Mouse (Mus musculus): ENCODE results near the gene Ncbp2.
"Not testable (repeated sequence)": the region's sequence is repeated elsewhere in the genome, so short reads cannot be mapped to it uniquely, and the experiment has no call there.

The Ncbp2 gene

DNA sequence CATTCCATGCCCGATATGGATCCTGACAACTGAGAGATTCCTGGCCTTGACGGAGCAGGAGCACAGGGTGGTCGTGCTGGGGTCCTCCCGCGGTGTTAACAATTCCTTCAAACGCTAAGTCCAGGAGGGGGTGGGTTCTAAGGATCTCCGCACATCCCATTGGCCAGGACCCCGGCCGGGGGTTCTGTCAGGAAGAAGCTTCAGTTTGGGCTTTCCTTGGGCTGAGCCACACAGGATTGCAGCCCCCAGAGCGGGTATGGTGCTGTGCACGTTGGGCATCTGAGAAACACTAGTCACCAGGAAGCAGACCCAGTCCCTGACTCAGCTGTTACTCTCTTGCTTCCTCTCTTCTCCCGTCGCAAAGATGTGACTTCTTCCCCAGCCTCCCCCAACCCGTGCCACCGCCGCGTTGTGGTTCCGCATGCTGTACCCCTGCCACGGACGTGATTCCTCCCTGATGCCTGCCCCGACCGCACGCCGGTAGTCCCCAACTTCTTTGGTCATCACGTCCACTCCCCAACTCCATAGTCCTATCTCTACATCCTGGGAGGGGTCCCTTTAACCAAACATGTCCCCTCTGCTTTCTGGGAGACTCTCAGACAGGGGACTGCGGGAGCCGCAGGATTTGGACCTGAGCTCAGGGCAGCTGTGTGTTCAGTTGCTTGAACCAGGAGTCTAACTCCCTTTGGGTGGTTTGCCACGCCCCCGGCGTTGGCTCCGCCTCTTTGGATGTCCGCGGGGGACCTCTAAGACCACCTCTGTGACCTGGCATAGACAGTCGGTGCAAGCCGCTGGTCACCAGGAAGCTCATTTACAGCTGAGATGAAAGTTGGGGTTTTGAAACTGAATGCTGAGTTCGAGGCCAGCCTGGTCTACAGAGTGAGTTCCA is 13.0 kb upstream of the Ncbp2 start:
- no peak for DNase-seq

DNA sequence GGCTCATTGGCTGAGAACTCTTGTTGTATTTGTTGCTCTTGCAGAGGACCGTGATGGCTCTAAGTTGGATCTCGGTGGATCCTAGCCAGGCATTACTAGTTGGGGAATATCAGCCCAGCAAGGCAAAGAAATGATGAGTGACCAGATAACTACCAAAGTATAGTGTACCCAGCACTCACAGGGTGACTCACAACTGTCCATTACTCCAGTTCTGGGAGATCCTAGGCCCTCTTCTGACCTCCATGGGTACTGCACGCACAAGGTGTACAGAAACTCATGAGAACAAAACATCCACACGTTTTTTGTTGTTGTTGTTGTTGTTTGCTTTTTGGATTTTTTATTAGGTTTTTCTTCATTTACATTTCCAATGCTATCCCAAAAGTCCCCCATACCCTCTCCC is 11.7 kb upstream of the Ncbp2 start:
- no peak for DNase-seq

DNA sequence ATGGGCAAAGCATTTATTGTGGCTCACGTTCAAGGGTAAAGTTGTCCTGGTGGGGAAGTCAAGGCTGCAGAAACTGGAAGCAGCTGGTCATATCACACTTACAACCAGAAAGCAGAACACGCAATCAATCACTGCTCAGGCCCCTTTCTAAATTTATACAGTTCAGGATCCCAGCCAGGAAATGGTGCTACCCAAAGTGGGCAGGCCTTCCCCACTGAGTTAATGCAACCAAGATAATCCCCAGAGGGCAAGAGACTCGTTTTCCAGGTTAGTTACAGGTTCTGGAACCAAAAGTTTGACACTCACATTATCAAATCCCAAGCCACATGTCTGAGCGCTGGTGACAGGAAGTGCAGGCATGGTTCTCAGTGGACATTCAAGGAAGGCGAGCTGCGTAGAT is 9.5 kb upstream of the Ncbp2 start:
- DNase-seq, result no peak

DNA sequence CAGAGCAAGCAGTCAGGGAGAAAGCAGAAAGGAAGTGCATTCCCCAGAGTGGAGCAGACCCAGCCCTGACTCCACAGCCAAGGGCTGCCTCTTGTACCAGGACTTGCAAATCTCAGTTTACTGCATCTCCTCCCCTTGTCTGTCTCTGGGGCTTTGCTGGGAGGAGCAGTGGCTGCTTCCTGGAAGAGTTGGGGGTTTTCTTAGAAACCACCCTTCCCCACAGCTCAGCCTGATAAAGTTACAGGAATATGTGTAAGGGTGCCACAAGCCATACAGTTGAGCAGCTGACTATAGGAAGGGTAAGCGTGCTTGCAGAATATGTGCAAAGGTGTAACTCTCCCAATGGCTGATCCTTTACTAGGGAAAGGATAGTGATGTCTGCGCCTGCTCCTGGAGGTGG is 7.7 kb upstream of the Ncbp2 start:
- no peak for DNase-seq

DNA sequence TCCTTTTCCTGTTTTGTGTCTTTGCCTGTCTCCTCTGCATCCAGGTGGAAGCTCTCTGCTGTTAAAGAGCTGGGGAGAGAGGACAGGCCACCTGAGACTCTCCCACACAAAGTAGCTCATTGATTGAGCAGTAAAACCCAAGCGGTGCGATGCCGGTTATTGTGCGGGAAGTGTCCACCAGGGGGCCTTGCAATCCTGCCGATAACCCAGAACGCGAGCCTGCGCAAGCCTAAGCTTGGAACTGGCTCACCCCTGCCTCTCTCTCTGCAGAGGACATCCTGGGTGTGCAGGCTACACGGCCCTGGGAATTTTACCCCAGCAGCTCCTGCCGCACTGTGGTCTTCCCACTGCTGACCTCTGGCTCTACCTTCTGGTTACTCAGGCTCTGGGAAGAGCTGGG is 4.3 kb upstream of the Ncbp2 start:
- peak; percentile 81 for DNase-seq

DNA sequence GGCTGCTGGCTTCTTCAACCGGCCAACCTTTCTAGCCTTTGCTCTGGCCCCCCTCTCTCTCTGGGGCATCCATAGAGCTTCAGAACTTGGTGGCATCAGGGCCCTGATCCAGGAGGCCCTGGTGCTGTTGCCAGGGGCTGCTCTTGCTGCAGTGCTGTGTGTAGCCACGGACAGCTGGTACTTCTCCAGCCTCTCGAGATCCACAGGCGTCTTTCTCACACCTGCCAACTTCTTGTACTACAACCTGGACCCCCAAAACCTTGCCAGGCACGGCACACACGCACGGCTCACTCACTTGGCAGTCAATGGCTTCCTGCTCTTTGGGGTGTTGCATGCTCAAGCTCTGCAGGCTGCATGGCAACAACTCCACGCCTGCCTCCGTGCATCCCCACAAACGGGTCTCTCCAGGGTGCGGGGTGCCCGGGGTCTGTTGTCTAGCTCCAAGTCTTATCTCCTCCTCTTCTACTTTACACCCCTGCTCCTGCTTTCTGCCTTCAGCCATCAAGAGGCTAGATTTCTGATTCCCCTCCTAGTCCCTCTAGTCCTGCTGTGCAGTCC is 3.5 kb upstream of the Ncbp2 start:
- DNase-seq, result no peak

DNA sequence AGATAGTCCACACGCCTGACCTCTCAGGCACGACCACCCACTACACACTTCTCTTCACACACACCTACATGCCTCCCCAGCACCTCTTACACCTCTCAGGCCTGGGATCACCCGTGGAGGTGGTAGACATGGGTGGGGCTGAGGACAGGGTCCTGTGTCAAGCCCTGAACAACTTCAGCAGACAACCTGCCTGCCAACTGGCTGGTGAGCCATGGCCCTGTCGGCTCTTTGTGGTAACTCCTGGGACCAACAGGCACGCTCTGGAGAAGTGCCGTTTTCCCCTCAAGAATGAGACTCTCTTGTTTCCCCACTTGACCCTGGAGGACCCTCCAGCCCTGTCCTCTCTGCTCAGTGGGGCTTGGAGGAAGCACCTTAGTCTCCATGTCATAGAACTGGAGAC is 2.9 kb upstream of the Ncbp2 start:
- no peak for DNase-seq

DNA sequence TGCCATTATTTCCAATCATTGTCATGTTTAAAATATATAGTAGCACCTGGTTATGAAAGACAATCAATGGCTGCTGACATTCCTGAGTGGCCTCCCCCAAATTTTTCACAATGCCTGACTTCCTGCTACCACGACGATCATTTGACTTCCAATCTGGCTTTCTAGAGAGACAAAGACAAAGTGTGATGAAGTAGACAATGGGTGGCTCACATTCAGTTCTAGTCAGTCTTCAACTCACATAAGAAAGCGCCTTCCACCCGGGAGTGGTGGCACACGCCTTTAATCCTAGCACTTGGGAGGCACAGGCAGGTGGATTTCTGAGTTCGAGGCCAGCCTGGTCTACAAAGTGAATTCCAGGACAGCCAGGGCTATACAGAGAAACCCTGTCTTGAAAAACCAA is 2.3 kb upstream of the Ncbp2 start:
- not testable (repeated sequence) for DNase-seq

DNA sequence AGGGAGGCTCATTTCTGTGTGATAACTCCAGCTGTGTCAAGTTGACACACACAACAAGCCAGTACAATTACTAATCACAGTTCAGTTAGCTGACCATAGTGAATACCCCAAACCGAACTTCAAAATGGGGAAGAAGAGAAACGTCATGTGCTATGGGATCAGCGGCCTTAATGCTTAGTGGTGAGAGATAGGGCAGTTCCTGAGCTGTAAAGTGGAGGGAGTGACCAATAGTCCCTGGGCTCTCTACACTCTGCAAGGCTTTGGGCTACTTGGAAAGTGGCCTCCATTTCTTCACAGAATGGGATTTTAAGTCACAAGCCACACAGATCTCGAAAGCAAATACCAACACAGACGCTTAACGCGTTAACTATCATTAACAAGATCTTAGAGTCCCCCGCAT is 980 bp upstream of the Ncbp2 start:
- DNase-seq, result no peak

DNA sequence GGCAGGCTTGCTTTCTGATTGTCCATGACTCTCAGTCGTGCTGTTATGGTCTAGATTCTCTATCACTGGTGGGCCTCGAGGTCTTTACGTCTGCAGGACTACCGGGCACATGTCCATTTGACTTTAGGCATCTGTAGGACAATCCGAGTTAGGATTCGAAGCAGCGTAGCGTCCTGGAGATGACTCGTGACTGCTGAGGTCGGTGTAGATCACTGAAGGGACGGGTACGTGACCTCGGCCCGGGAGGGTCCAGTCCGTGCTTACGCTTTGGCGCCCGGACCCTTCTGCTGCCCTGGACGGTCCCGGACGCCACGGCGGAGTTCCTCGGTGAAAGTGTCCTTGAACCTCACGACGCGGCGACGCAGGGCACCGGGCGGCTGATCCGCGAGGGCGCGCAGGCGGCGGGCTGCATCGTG is 404 bp upstream of the Ncbp2 start:
- DNase-seq, result no peak

DNA sequence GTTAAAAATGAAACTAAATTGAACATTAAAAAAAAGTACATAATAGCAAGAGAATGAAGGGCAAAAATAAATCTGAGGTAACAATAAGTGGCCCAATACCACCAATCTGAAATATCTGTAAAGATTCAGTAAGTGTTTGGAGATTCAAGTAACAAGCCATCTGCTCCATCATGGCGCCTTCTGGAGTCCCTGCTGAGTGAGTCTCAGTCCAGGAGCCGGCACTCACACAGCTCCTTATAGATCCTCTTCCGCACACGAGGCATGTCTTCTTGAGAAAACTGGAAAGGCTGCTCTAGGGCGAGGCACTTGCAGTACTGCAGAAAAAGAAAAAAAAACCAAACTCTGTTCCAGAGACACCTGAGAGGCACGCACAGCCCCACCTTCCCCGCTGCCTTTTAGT is 14.9 kb downstream of the Ncbp2 start:
- DNase-seq, result no peak

DNA sequence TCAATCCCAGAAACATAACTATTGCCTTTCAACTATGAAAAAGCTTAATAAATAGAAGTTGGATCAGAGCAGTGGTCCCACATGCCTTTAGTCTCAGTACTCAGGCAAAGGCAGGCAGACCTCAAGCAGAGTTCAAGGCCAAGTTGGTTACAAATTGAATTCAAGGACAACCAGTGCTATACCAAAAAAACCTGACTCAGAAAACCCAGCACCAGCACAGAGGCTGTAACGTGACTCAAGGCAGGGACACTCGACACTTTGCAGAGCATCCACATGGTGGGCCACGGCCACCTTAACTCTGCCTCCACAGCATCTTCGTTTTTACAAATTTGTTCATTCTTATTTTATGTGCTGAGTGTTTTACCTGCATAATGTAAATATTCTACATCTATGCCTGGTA is 26.9 kb downstream of the Ncbp2 start:
- no peak for DNase-seq

DNA sequence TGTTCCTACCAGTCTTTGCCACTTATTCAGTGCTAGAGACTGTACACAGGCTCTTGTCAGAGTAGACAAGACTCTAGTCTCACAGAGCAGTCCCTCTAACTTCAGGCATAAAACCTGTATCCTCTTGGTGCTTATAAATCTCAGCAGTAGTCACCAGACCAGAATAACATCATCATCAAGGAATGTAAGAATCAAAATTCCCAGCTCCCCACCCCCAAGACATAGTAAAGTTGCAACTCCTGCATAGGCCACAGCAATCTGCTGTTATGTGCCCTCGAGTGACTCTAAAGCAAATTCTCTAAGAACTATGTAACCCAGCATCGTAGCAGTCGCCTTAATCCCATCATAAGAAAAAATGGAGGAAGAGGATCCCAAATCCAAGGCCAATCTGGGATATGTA is 31.2 kb downstream of the Ncbp2 start:
- DNase-seq, result no peak

DNA sequence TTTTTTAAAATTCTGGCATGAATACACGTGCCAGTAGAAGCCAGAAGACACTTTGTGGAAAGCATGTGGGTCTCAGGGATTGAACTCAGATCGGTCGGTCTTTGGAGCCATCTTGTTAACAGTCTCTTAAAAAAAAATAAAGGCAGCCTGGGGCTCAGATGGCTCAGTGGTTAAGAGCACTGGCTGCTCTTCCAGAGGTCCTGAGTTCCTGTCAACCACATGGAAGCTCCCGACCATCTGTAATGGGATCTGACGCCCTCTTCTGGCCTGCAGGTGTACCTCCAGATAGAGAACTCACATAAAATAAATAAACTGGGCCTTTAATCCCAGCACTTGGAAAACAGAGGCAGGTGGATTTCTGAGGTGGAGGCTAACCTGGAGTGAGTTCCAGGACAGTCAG is 32.6 kb downstream of the Ncbp2 start:
- no peak for DNase-seq

DNA sequence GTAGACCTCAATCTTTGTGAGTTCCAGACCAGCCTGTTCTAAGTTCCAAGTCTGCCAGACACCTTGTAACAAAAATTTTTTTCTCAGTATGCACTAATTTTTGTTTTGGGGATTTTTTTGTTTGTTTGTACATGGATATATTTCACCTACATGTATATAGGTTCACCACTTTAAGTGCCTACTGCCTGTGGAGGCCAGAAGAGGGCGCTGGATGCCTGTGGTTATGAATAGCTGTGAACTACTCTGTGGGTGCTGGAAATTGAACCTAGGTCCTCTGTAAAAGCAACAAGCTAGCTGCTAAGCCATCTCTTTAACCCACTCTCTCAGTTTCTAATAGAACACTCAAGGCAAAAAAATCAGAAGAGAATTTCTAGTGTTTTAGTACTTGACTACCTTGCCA is 43.7 kb downstream of the Ncbp2 start:
- DNase-seq, result no peak

DNA sequence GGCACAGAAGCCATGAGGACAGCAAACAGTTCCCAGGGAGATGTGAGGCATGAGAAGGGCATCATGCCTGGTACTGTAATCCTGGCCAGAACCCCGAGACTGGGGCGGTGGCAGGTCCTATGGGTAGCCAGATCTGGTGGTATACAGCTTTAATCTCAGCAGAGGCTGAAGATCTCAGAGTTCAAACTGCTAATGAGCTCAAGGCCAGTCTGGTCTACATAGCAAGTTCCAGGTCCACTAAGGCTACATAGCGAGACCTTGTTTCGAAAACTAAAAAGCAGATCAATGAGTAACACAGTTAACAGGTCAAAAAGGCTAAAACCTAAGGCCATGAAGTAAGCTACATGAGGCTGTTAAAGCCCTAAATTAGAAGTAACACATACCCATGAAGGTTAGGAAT is 44.9 kb downstream of the Ncbp2 start:
- no peak for DNase-seq

DNA sequence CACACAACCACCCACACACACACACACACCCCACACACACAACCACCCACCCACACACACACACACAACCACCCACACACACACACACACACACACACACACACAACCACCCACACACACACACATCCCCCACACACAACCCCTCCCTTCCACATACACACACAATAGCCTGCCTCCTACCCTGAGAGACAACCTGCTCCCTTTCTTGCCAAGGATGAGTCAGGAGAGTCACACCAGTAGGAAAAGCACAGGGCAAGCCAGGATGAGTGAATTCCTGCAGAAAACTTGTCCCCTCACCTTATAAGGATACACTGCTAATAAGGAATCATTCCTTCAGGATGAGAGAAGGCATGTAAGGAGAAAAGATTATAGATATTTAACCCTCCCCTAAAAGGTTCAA is 45.6 kb downstream of the Ncbp2 start:
- no peak for DNase-seq

DNA sequence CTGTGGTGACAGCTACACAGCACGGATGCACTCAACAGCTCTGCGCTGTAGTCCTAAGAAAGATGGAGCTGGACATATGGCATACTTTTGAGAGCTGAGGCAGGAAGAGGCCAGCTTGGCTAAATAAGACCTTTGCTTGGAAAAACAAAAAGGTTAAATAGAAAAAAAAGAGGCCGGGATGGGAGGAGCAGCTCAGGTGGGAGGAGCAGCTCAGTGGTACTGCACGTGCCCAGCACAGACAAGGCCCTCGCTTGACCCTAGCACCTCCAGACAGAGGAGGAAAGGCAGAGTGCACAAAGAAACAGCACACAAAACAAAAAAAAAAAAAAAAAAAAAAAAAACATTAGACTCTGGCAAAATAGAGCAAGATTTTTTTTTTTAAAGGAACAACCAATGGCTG is 48.1 kb downstream of the Ncbp2 start:
- no peak for DNase-seq

DNA sequence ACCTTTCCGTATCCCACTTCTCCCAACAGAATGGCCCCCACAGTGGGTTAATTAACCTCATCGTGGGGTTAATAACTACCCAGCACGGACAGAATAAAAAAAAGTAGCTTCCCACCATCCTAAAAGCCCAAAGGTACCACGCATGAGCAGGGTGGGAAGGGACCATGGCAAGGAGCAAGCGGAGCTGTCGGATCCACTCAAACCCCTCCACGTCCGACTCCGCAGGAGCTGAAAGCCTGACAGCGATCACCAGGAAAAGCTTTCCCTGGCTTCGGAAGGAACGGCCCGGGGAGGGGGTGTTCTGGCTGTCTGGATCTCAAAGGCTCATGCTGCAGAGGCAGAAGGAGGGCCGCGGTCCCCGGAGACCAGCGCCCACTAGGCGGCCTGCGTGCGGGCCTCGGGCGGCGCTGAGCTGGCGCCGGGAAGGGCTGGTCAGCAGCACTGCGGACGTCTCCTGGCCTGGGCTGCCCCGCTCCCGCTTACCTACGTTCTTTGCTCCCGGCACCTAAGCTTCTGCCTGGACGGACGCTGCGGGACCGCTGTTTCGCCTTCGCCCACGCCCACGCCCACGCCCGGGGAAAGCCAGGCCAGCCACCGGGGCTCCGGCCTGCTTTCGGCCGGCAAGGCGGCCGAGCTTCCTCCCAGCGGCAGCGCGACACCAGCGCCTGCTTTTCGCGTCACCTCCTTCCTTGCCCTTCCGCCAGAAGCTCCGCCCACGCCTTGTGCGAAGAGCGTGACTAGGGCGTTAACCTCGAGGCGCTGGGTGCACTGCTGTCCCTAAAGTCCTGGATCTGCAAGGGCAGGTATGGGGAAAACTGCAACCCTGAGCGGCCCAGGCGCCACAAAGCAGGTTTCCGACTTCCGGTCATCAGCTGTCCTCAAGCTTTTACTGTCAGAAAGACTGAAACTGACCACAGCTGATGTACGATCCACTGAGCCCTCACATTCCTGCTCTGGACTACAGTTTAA is 54.5 kb downstream of the Ncbp2 start, which contains the start of gene Senp5:
Gene Senp5 (minus strand): TSS at position 779 of the 969 bp plus-strand sequence.
- DNase-seq, result peak; percentile 95

DNA sequence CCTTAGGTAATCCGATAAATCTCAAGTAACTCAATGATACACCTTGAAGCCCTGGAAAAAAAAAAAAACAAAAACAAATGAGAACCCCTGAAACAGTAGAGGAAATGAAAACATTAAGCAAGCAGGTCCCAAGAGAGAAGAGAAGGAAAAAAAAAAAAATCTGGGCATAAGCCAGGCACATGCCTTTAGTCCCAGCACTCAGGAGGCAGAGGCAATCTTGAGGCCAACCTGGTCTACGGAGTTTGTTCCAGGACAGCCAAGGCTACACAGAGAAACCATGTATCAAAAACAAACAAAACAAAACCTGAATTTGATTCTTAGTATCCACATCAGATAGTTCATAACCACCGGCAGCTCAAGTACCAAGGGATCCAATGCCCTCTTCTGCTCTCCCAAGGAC is 56.4 kb downstream of the Ncbp2 start:
- no peak for DNase-seq

DNA sequence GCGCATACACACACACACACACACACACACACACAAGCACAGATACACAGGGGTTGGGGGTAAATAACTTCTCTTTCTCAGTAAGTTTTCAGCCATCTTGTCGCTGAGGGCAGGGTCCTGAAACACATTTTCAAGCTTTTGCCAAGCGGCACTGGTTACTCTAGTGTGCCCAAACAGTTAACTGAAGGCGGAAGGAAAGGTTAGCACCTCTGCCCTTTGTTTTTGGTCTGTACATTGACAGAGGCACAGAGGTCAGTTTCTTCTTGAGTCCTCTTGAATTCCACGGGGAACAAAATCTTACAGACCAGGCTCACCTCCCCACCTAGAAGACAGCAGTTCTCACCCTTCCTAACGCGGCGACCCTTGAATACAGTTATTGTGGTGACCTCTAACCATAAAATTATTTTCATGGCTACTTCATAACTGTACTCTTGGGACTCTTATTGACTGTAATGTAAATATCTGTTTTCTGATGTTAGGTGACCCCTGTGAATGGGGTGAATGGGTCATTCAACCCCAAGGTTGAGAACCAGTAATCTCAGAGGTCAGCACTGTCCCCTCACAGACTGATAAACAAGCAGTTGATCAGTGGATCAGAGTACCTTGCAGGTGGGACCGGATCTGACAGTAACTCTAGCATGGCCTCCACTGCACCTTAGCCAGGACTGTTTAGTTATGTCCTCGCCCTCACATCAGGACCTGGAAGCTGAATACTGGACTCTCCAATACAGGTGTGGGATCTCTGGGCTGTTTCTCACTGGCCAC is 60.4 kb downstream of the Ncbp2 start:
- no peak for DNase-seq

DNA sequence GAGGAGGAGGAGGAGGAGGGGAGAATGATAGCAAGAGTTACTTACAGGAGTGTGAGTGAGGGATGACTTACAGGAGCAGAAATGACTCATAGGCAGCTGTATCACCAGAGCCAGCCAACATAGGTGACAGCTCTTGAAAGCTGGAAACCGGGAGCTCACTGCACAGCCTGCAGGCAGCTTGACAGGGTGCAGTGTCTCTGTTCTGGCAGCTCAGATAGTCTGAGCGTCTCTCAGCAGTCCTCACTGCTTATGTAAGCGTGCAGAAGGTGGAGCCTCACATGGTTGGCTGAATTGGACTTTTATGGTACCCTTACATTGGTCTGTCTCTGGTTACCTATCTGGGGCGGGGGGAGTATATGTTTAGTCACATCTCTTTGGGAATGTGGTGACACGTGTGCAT is 61.6 kb downstream of the Ncbp2 start:
- peak; percentile 31 for DNase-seq

DNA sequence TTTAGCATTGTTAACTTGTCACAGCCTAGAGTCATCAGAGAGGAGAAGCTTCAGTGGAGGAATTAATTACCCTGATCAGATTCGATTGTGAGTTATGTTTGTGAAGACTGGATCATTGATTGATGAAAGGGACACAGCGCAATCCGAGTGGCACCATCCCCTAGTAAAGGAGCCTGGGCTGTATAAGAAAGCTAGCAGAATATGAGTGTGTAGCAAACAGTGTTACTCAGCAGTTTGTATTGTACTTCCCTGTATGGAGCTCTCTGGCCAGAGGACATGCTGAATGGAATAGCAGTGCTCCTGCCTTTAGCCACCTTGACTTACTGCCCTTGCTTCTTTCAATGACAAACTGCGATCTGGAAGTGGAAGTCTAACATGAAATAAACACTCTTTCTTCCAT is 62.0 kb downstream of the Ncbp2 start:
- DNase-seq, result no peak

All from kidney, postnatal 14 days (tissue).